Mouse (Mus musculus): ENCODE measurements around the gene Pbx3.

Pbx3 gene

GRCm38 (mm10) chr2:34225470-34225869 is 147.5 kb downstream of the Pbx3 start:
- DNase-seq (ENCODE audit: low read depth, low spot score), result no peak

GRCm38 (mm10) chr2:34221477-34221876 is 151.5 kb downstream of the Pbx3 start:
- no peak for DNase-seq (ENCODE audit: low read depth, low spot score)

- no peak for DNase-seq (ENCODE audit: low read depth, low spot score)
Observed at GRCm38 (mm10) chr2:34219150-34219549, 153.8 kb downstream of the Pbx3 start.

- no peak for DNase-seq (ENCODE audit: low read depth, low spot score)
Observed at GRCm38 (mm10) chr2:34217596-34217995, 155.3 kb downstream of the Pbx3 start.

- DNase-seq (ENCODE audit: low read depth, low spot score), result no peak
Observed at GRCm38 (mm10) chr2:34215496-34215895, 157.4 kb downstream of the Pbx3 start.

GRCm38 (mm10) chr2:34212418-34212817 is 160.5 kb downstream of the Pbx3 start:
- no peak for DNase-seq (ENCODE audit: low read depth, low spot score)

- DNase-seq (ENCODE audit: low read depth, low spot score), result no peak
Observed at GRCm38 (mm10) chr2:34204797-34205196, 168.1 kb downstream of the Pbx3 start.

- no peak for DNase-seq (ENCODE audit: low read depth, low spot score)
Observed at GRCm38 (mm10) chr2:34204325-34204724, 168.6 kb downstream of the Pbx3 start.

GRCm38 (mm10) chr2:34193870-34194820 is 178.8 kb downstream of the Pbx3 start:
- no peak for DNase-seq (ENCODE audit: low read depth, low spot score)

- no peak for DNase-seq (ENCODE audit: low read depth, low spot score)
Observed at GRCm38 (mm10) chr2:34193276-34193675, 179.7 kb downstream of the Pbx3 start.

GRCm38 (mm10) chr2:34187366-34187765 is 185.6 kb downstream of the Pbx3 start:
- no peak for DNase-seq (ENCODE audit: low read depth, low spot score)

- no peak for DNase-seq (ENCODE audit: low read depth, low spot score)
Observed at GRCm38 (mm10) chr2:34181600-34181999, 191.3 kb downstream of the Pbx3 start.

- DNase-seq (ENCODE audit: low read depth, low spot score), result no peak
Observed at GRCm38 (mm10) chr2:34179299-34179698, 193.6 kb downstream of the Pbx3 start.

- DNase-seq (ENCODE audit: low read depth, low spot score), result no peak
Observed at GRCm38 (mm10) chr2:34178653-34179052, 194.3 kb downstream of the Pbx3 start.

- DNase-seq (ENCODE audit: low read depth, low spot score), result no peak
Observed at GRCm38 (mm10) chr2:34170424-34170823, 202.5 kb downstream of the Pbx3 start.

GRCm38 (mm10) chr2:34169626-34170025 is 203.3 kb downstream of the Pbx3 start:
- DNase-seq (ENCODE audit: low read depth, low spot score), result no peak

GRCm38 (mm10) chr2:34168191-34168590 is 204.8 kb downstream of the Pbx3 start:
- DNase-seq (ENCODE audit: low read depth, low spot score), result peak; percentile 19

GRCm38 (mm10) chr2:34162484-34162883 is 210.5 kb downstream of the Pbx3 start:
- DNase-seq (ENCODE audit: low read depth, low spot score), result no peak

GRCm38 (mm10) chr2:34157746-34158145 is 215.2 kb downstream of the Pbx3 start:
- no peak for DNase-seq (ENCODE audit: low read depth, low spot score)

- no peak for DNase-seq (ENCODE audit: low read depth, low spot score)
Observed at GRCm38 (mm10) chr2:34154833-34155232, 218.1 kb downstream of the Pbx3 start.

- DNase-seq (ENCODE audit: low read depth, low spot score), result no peak
Observed at GRCm38 (mm10) chr2:34153336-34153735, 219.6 kb downstream of the Pbx3 start.

- DNase-seq (ENCODE audit: low read depth, low spot score), result no peak
Observed at GRCm38 (mm10) chr2:34150560-34150959, 222.4 kb downstream of the Pbx3 start.

GRCm38 (mm10) chr2:34148214-34148613 is 224.7 kb downstream of the Pbx3 start:
- no peak for DNase-seq (ENCODE audit: low read depth, low spot score)
